ENCODE assay signal across 23 mouse cellular contexts in the genomic region with DNA sequence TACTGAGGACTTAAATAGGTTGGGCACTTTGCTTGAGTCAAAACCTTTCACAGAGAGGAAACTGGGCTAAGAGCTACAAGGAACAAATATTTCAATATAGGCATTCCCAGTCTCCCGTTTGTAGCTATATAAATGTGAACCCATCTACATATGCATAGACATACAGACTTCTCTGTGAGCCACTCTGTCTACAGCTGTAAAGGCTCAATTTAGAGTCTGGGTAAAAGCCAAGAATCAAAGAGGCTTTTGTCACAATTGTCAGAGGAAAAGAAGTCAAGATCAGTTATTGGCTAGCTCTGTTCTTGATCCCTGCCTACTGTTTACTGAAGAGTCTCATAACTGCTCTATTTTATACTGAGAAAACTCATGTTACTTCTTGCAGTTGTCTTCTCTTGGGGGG. TPM values are rescaled to one million over a fixed set of nuclear protein-coding genes. Genes with fewer than 3 reads are reported as not detected.
DNase-seq lines count a peak whose midpoint lies in the region; ATAC-seq and TF ChIP-seq lines count a peak whose summit lies in the region.
"Had no signal": no experiment of that assay in that cellular context is flagged by ENCODE, and none has a peak within 500 bp of the region (broad histone marks: within the 10 kb centered on the region; RNA-seq: fewer than 3 reads in every experiment).

No protein-coding gene starts in this region.

- TF ChIP-seq EP300 in heart, adult 2 months (IDR thresholded peaks at IDR 0.05; ENCODE audit: insufficient read depth, low read depth, low read length), result no peak

- H3K79me2 ChIP-seq in heart, adult 2 months (replicated peaks; ENCODE audit: control insufficient read depth, insufficient read depth, low read length), result peaks cover 8% of the 10 kb centered on the region
- peaks cover 98% of the 10 kb centered on the region for H3K79me2 ChIP-seq in myocyte (ENCODE audit: control insufficient read depth, insufficient read depth)

- H3K36me3 ChIP-seq in heart, adult 2 months (ENCODE audit: control insufficient read depth, insufficient read depth, low read length), result peaks cover 78% of the 10 kb centered on the region
- H3K36me3 ChIP-seq in heart, embryonic 11.5 days (ENCODE audit: control insufficient read depth, insufficient read depth, low read length), result no peaks in the 10 kb centered on the region
- no peaks in the 10 kb centered on the region for H3K36me3 ChIP-seq in kidney, embryonic 16.5 days (ENCODE audit: insufficient read depth, low read length)
- H3K36me3 ChIP-seq in lung, embryonic 14.5 days (ENCODE audit: insufficient read depth), result 0 out of 2 replicates have a peak, but pooled peaks cover 6% of the 10 kb centered on the region
- H3K36me3 ChIP-seq in myocyte (ENCODE audit: control insufficient read depth, insufficient read depth), result peaks cover 19% of the 10 kb centered on the region
- H3K36me3 ChIP-seq: embryonic facial prominence, embryonic 12.5 days; forebrain, embryonic 15.5 days had no signal

- H3K4me2 ChIP-seq in heart, embryonic 11.5 days, result no peak overlapping the region
- no peak overlapping the region for H3K4me2 ChIP-seq in kidney, embryonic 16.5 days (replicated peaks; ENCODE audit: low read depth, low read length)
- H3K4me2 ChIP-seq in lung, embryonic 14.5 days, result no peak overlapping the region
- H3K4me2 ChIP-seq in myocyte (ENCODE audit: low read depth), result peak overlapping the region; percentile 7
- H3K4me2 ChIP-seq: embryonic facial prominence, embryonic 12.5 days; forebrain, embryonic 15.5 days; heart, embryonic 13.5 days; liver, embryonic 13.5 days; neural tube, embryonic 12.5 days had no signal

- H3ac ChIP-seq in myocyte (ENCODE audit: control insufficient read depth, insufficient read length), result no peak overlapping the region

- H3K9ac ChIP-seq in heart, adult 2 months (ENCODE audit: low read depth, low read length), result no peak overlapping the region
- no peak overlapping the region for H3K9ac ChIP-seq in heart, embryonic 11.5 days (ENCODE audit: low read depth, low read length)
- H3K9ac ChIP-seq in kidney, embryonic 16.5 days (replicated peaks; ENCODE audit: low read length), result no peak overlapping the region
- H3K9ac ChIP-seq in lung, embryonic 14.5 days, result no peak overlapping the region
- H3K9ac ChIP-seq: embryonic facial prominence, embryonic 12.5 days; forebrain, embryonic 15.5 days; heart, embryonic 13.5 days; liver, embryonic 13.5 days; neural tube, embryonic 12.5 days had no signal

- no peak for TF ChIP-seq POLR2A in heart, adult 2 months (IDR thresholded peaks at IDR 0.05; ENCODE audit: insufficient read depth, low read depth, low read length)
- no peak for TF ChIP-seq POLR2A in myocyte (IDR thresholded peaks at IDR 0.05; ENCODE audit: insufficient read length, low read depth)

- no peak for DNase-seq in heart, adult 2 months
- DNase-seq in kidney, adult 8-10 months, result no peak
- DNase-seq in lung, embryonic 14.5 days, result peak; percentile 83
- DNase-seq in lung, adult 18-20 months, result no peak
- no peak for DNase-seq in retina, embryonic 14.5 days (ENCODE audit: low spot score)
- DNase-seq: adrenal gland, postnatal 10 days; cerebellum, adult 9-11 months; left cerebral cortex, postnatal 4 days; liver, embryonic 13.5 days; thymus, adult 18-20 months; thymus, postnatal 4 days had no signal

- no peaks in the 10 kb centered on the region for H3K27me3 ChIP-seq in heart, adult 2 months (ENCODE audit: control insufficient read depth, insufficient read depth, low read length)
- H3K27me3 ChIP-seq in heart, embryonic 11.5 days (ENCODE audit: control insufficient read depth, insufficient read depth, low read length), result no peaks in the 10 kb centered on the region
- H3K27me3 ChIP-seq in kidney, embryonic 16.5 days (ENCODE audit: insufficient read depth, low read length), result no peaks in the 10 kb centered on the region
- H3K27me3 ChIP-seq in lung, embryonic 14.5 days (ENCODE audit: insufficient read depth, low read length), result no peaks in the 10 kb centered on the region
- H3K27me3 ChIP-seq in myocyte (ENCODE audit: control insufficient read depth, insufficient read depth, insufficient read length), result no peaks in the 10 kb centered on the region
- H3K27me3 ChIP-seq: embryonic facial prominence, embryonic 12.5 days; forebrain, embryonic 15.5 days; heart, embryonic 13.5 days; liver, embryonic 13.5 days; neural tube, embryonic 12.5 days had no signal

- H3K4me1 ChIP-seq in heart, adult 2 months (ENCODE audit: control insufficient read depth, insufficient read depth, low read length), result peaks cover 45% of the 10 kb centered on the region
- H3K4me1 ChIP-seq in heart, embryonic 11.5 days (ENCODE audit: control insufficient read depth, insufficient read depth, low read length), result peaks cover 13% of the 10 kb centered on the region
- H3K4me1 ChIP-seq in kidney, embryonic 16.5 days (ENCODE audit: insufficient read depth, low read length), result peaks cover 29% of the 10 kb centered on the region
- H3K4me1 ChIP-seq in lung, embryonic 14.5 days (ENCODE audit: insufficient read depth), result peaks cover 21% of the 10 kb centered on the region
- H3K4me1 ChIP-seq: embryonic facial prominence, embryonic 12.5 days had no signal

- no peak for ATAC-seq in heart, embryonic 11.5 days (replicated peaks; ENCODE audit: insufficient number of reproducible peaks, low FRiP score, low TSS enrichment)
- ATAC-seq in kidney, embryonic 16.5 days (ENCODE audit: low FRiP score, low TSS enrichment), result peak; percentile 57
- ATAC-seq in lung, embryonic 14.5 days (ENCODE audit: insufficient read depth), result peak; percentile 81
- ATAC-seq: activated CD4-positive, CD25-positive, alpha-beta regulatory T cell, adult 4 months; forebrain, embryonic 15.5 days had no signal

- H3K4me3 ChIP-seq in heart, adult 2 months, result no peak overlapping the region
- H3K4me3 ChIP-seq in heart, embryonic 11.5 days (ENCODE audit: low read depth, low read length), result no peak overlapping the region
- no peak overlapping the region for H3K4me3 ChIP-seq in kidney, embryonic 16.5 days (ENCODE audit: low read length)
- H3K4me3 ChIP-seq in lung, embryonic 14.5 days (ENCODE audit: low read depth, low read length), result no peak overlapping the region
- no peak overlapping the region for H3K4me3 ChIP-seq in myocyte
- H3K4me3 ChIP-seq: embryonic facial prominence, embryonic 12.5 days; forebrain, embryonic 15.5 days; heart, embryonic 13.5 days; hindbrain, embryonic 10.5 days; liver, embryonic 13.5 days; midbrain, embryonic 10.5 days; neural tube, embryonic 12.5 days had no signal

- no peaks in the 10 kb centered on the region for H3K9me3 ChIP-seq in heart, embryonic 11.5 days (replicated peaks; ENCODE audit: control insufficient read depth, low read length)
- no peaks in the 10 kb centered on the region for H3K9me3 ChIP-seq in kidney, embryonic 16.5 days (ENCODE audit: low read length)
- no peaks in the 10 kb centered on the region for H3K9me3 ChIP-seq in lung, embryonic 14.5 days (ENCODE audit: low read depth, low read length)
- H3K9me3 ChIP-seq: embryonic facial prominence, embryonic 12.5 days; forebrain, embryonic 15.5 days; G1E; heart, embryonic 13.5 days; hindbrain, embryonic 10.5 days; liver, embryonic 13.5 days; midbrain, embryonic 10.5 days; neural tube, embryonic 12.5 days had no signal

- peak overlapping the region; percentile 76 for H3K27ac ChIP-seq in heart, adult 2 months
- H3K27ac ChIP-seq in heart, embryonic 11.5 days (ENCODE audit: low read depth, low read length), result no peak overlapping the region
- peak overlapping the region; percentile 48 for H3K27ac ChIP-seq in kidney, embryonic 16.5 days (ENCODE audit: low read length)
- peak overlapping the region; percentile 24; the same call in 1 of the 2 replicates for H3K27ac ChIP-seq in lung, embryonic 14.5 days (ENCODE audit: low read depth)
- H3K27ac ChIP-seq: embryonic facial prominence, embryonic 12.5 days; forebrain, embryonic 15.5 days; hindbrain, embryonic 10.5 days; liver, embryonic 13.5 days; macrophage; midbrain, embryonic 10.5 days; neural tube, embryonic 12.5 days had no signal

- no peak for TF ChIP-seq CTCF in heart, adult 2 months (IDR thresholded peaks at IDR 0.05)
- TF ChIP-seq CTCF in lung, embryonic 14.5 days (IDR thresholded peaks at IDR 0.05; ENCODE audit: low read depth), result no peak

- intact Hi-C loops in heart, adult 2 months (cut with DNase I), result no loop called here

- WGBS in heart, adult 2 months, result 28% methylated on average over 1 of the region's 1 CpGs
- 70% methylated on average over 1 of the region's 1 CpGs for WGBS in heart, embryonic 11.5 days (ENCODE audit: insufficient replicate concordance)
- WGBS in kidney, embryonic 16.5 days, result 58% methylated on average over 1 of the region's 1 CpGs
- WGBS in lung, embryonic 14.5 days, result 28% methylated on average over 1 of the region's 1 CpGs

TF ChIP-seq in myocyte, 11 proteins besides CTCF, POLR2A, EP300 and RAD21:
- TF ChIP-seq MYOG (IDR thresholded peaks at IDR 0.05; ENCODE audit: control insufficient read depth in 1 of 3, insufficient read depth in 1 of 3, insufficient read length in 2 of 3, low read depth in 2 of 3) (no peak), MAX (IDR thresholded peaks at IDR 0.05; ENCODE audit: low read depth) (no peak), USF1 (IDR thresholded peaks at IDR 0.05; ENCODE audit: low read depth) (no peak), TCF12 (IDR thresholded peaks at IDR 0.05; ENCODE audit: insufficient read depth, poor library complexity, severe bottlenecking) (no peak), REST (IDR thresholded peaks at IDR 0.05; ENCODE audit: insufficient read depth, insufficient read length) (no peak), SRF (IDR thresholded peaks at IDR 0.05; ENCODE audit: control insufficient read depth, insufficient read length, low read depth) (no peak), TCF3 (IDR thresholded peaks at IDR 0.05; ENCODE audit: insufficient read length, low read depth) (no peak), CEBPB (IDR thresholded peaks at IDR 0.05; ENCODE audit: insufficient read depth, poor library complexity, severe bottlenecking) (no peak), E2F4 (IDR thresholded peaks at IDR 0.05; ENCODE audit: insufficient read depth) (no peak)
TF ChIP-seq in myocyte: peak in this region for 0.

RNA-seq across cellular contexts. Expression of a gene that starts 36.1 kb away (rescaled TPM):
- total RNA-seq in heart, adult 2 months (2021), result 10 to 100 TPM; 67.4 to 78.6 TPM
- polyA plus RNA-seq in heart, adult 2 months (2012; rRNA removed), result 50.1 and 75.8 TPM in 2 replicates
- 17.7 and 20.4 TPM in 2 replicates for polyA plus RNA-seq in heart, embryonic 11.5 days (2014; fragmentation: Nextera tagmentation; extraction: Ambion mirVana)
- 17.1 and 19.5 TPM in 2 replicates for polyA plus RNA-seq in kidney, embryonic 16.5 days (2015; fragmentation: Nextera tagmentation; extraction: Ambion mirVana)
- polyA plus RNA-seq in lung, embryonic 14.5 days (2014; fragmentation: Nextera tagmentation; extraction: Ambion mirVana), result 20.5 and 21.2 TPM in 2 replicates
- polyA plus RNA-seq in myocyte (2012; fragmentation: generic; extraction: Trizol), result 64.0 TPM
